Mouse (Mus musculus): Measurements from ENCODE around the gene Zwilch.

Gene Zwilch

DNA sequence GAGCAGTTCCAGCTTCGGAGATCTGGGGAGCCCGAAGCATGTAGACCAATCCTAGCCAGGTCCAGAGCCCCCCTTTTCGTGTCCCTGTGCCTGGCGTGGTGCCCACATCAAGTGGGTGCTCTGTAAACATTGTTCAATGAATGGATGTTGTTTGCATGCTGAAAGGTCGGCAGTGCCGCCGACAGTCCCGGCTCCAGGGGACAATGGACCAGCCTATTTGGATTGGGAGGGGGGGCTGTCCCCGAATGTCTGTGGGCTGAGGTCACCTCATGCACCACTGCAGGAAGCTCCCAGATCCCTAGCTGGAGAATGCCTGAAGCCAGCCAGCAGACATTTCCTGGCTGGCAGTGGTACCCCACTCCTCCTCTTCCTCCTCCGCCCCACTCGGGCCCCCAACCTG, 78.8 kb downstream of the Zwilch start:
- no peak for DNase-seq

DNA sequence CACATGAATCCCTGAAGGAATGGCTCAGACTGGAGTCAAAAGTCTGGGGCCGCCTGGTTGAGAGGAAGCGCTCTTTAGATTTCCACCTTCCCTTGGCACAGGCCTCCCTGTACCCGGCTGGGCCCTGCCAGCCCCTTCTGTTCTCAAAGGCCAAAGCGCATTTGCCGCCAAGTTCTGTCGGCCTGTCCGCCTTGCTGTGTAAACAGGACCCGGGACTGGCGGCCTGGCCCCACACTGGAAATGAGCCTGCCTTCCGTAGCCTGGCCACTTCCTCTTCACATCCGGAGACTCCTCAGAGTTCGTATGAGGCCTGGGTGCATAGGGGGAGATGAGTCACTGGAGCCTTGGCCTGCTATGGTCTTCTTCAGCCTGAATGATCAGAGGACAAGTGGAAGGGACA, 83.9 kb downstream of the Zwilch start:
- no peak for DNase-seq

DNA sequence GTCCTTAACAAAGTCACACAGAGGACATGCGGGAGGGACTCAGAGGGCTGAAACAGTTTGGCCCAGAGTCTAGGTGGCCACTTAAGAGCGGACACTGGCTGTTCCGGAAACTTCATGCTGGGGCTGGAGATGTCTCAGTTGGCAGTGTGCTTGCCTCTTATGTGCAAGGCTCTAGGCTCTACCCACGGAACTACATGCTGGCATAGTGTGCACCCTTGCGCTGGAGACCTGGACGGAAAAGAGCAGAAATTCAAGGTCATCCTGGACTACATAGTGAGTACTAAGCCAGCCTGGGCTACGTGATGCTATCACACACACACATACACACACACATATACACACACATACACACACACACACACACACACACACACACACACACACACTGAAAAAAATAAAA, 84.6 kb downstream of the Zwilch start:
- DNase-seq = no peak

DNA sequence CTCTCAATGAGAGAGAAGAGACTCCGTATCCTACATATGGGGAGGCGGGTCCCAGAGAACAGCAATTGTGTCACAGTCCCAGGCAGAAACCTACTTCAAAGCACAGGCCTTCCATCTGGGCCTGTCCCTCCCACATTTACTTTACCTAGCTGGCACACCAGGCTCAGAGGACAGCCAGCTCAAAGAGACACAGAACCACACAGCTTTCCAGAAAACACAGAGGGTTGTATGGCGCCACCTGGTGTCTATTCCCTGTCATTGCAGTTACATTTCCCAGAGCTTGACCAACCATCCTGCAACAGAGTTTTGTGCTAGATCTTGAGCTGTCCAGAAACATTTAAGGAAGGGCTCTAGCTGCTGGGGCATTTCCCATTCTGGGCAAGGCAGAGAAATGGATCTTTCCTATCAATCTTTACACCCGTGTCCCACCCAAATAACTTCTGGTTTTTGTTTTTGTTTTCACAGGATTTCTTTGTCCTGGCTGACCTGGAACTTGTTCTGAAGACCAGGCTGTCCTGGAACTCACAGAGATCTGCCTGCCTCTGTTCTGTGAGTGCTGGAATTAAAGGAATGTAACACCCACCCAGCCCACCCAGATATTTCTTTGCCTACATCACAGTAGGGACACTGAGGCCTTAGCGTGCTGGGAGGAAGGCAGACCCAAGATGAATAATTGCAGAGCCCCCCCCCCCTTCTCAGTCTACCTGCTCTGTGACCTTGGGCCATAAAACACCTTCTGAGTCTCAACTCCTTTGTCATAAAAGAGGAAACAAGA, 85.3 kb downstream of the Zwilch start:
- DNase-seq = peak; percentile 63
